Mouse (Mus musculus): ENCODE results near the gene Lrch4. TPM values are rescaled to one million over a fixed set of nuclear protein-coding genes. Genes with fewer than 3 reads are reported as not detected.

Gene Lrch4
- polyA plus RNA-seq, 1 experiment, result 29.1 TPM

DNA sequence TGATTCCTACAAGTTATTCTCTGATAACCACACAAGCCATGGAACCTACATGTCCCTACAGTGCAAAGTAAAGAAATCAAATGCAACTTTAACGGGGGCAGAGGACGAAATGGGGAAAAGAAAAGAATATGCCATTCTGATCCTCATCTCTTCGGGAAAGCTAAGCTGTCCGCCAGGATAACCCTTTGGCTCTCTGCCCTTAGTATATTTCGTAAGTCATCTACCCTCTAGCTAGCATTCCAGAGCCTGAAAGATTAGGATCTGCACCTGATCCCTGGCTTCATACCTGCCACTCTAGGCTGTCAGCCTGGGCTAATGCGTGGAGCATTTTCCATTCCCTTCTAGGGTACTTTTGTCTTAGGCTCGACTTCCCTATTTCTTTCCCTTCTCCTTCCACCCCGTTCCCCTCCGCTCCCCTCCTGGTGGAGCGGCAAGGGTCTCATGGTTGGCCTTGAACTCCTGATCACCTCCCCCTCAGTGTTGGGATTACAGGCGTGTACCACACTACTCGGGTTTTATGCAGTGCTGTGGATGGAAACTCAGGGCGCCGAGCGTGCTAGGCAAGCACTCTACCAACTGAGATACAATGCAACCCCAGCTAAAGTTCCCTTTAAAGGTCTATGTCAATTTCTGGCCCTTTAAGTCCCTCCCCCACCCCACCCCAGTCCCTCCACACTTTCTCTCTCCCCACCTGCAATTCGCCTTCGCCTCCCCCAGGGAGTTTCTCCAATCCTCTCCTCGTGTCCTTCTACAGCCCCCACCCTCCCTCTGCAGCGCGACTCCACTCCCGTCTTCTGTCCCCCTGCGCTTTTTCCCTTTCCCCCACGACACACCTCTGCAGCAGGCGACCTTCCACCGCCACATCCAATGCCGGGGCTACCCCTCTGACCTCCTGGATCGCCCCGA is 54.7 kb downstream of the Lrch4 start:
- Histone ChIP-seq H3K27ac (ENCODE audit: insufficient read depth, low read length) (no peak overlapping the region), H3K4me3 (ENCODE audit: insufficient read depth, low read length) (peak overlapping the region; percentile 57), H3K4me1 (ENCODE audit: control insufficient read depth, insufficient read depth, low read length) (no peaks in the 10 kb centered on the region)
- TF ChIP-seq POLR2A (IDR thresholded peaks at IDR 0.05; ENCODE audit: low read depth, low read length) (no peak), CTCF (IDR thresholded peaks at IDR 0.05; ENCODE audit: borderline replicate concordance, insufficient read depth, low read length) (no peak)

- Histone ChIP-seq H3K4me3 (ENCODE audit: insufficient read depth, low read length) (peak within 1 kb of the TSS; percentile 57), H3K27ac (ENCODE audit: insufficient read depth, low read length) (no peak within 1 kb of the TSS), H3K4me1 (ENCODE audit: control insufficient read depth, insufficient read depth, low read length) (no peaks in the 10 kb centered on the region)
- TF ChIP-seq POLR2A (IDR thresholded peaks at IDR 0.05; ENCODE audit: low read depth, low read length), result peak; percentile 79
- TF ChIP-seq CTCF (IDR thresholded peaks at IDR 0.05; ENCODE audit: borderline replicate concordance, insufficient read depth, low read length), result no peak
Measured at GRCm38 (mm10) chr5:137684294-137685123, 55.6 kb downstream of the Lrch4 start, which contains the start of gene Agfg2. Agfg2 (minus strand) TSS chr5:137684726.

- Histone ChIP-seq H3K27ac (ENCODE audit: insufficient read depth, low read length) (no peak overlapping the region), H3K4me3 (ENCODE audit: insufficient read depth, low read length) (no peak overlapping the region), H3K4me1 (ENCODE audit: control insufficient read depth, insufficient read depth, low read length) (no peaks in the 10 kb centered on the region)
- no peak for TF ChIP-seq CTCF (IDR thresholded peaks at IDR 0.05; ENCODE audit: borderline replicate concordance, insufficient read depth, low read length)
- TF ChIP-seq POLR2A (IDR thresholded peaks at IDR 0.05; ENCODE audit: low read depth, low read length), result no peak
Measured at GRCm38 (mm10) chr5:137685653-137686052, 56.7 kb downstream of the Lrch4 start.

- Histone ChIP-seq H3K4me1 (ENCODE audit: control insufficient read depth, insufficient read depth, low read length) (no peaks in the 10 kb centered on the region), H3K27ac (ENCODE audit: insufficient read depth, low read length) (no peak overlapping the region), H3K4me3 (ENCODE audit: insufficient read depth, low read length) (no peak overlapping the region)
- TF ChIP-seq POLR2A (IDR thresholded peaks at IDR 0.05; ENCODE audit: low read depth, low read length), result no peak
- no peak for TF ChIP-seq CTCF (IDR thresholded peaks at IDR 0.05; ENCODE audit: borderline replicate concordance, insufficient read depth, low read length)
Measured at GRCm38 (mm10) chr5:137686127-137686790, 57.3 kb downstream of the Lrch4 start.

- no peak for TF ChIP-seq CTCF (IDR thresholded peaks at IDR 0.05; ENCODE audit: borderline replicate concordance, insufficient read depth, low read length)
- TF ChIP-seq POLR2A (IDR thresholded peaks at IDR 0.05; ENCODE audit: low read depth, low read length), result no peak
- Histone ChIP-seq H3K27ac (ENCODE audit: insufficient read depth, low read length) (no peak overlapping the region), H3K4me3 (ENCODE audit: insufficient read depth, low read length) (no peak overlapping the region), H3K4me1 (ENCODE audit: control insufficient read depth, insufficient read depth, low read length) (no peaks in the 10 kb centered on the region)
Measured at GRCm38 (mm10) chr5:137689974-137690373, 61.1 kb downstream of the Lrch4 start.

DNA sequence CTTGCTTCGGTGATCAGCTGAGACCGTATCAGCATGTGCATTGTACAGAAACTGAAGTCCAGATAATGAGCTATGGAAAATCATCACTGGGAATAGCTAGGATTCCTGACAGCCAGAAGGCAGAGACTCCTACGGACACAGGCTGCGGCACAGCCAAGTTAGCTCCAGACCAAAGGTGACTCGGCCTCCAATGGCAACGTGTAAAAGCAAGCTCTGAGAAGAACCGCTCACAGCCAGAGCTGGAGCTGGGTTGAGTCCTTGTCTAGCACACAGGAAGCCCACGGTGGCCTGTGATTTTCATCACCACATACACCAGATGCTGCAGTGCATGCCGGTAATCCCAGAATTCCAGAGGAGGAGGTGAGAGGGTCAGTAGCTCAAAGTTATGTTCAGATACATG is 61.6 kb downstream of the Lrch4 start:
- TF ChIP-seq CTCF (IDR thresholded peaks at IDR 0.05; ENCODE audit: borderline replicate concordance, insufficient read depth, low read length) (no peak), POLR2A (IDR thresholded peaks at IDR 0.05; ENCODE audit: low read depth, low read length) (no peak)

More for the DNA sequence above, 61.6 kb downstream of the Lrch4 start:
- H3K4me1 ChIP-seq (ENCODE audit: control insufficient read depth, insufficient read depth, low read length), result no peaks in the 10 kb centered on the region
- no peak overlapping the region for H3K27ac ChIP-seq (ENCODE audit: insufficient read depth, low read length)
- H3K4me3 ChIP-seq (ENCODE audit: insufficient read depth, low read length), result no peak overlapping the region

Other genes with a start within 250 kb of the Lrch4 start
- gene Zan, start 152.1 kb upstream of the Lrch4 start, polyA plus RNA-seq (2011; ENCODE audit: insufficient read length, low read depth, missing spikeins), result 0.19 and 0.37 TPM in 2 replicates
- 14.6 and 16.8 TPM in 2 replicates for gene Pop7, start 126.6 kb upstream of the Lrch4 start, polyA plus RNA-seq (2011; ENCODE audit: insufficient read length, low read depth, missing spikeins)
- 12.1 and 17.7 TPM in 2 replicates for gene Gigyf1, start 110.6 kb upstream of the Lrch4 start, polyA plus RNA-seq (2011; ENCODE audit: insufficient read length, low read depth, missing spikeins)
- not detected in 2 replicates for gene Epo, start 95.9 kb upstream of the Lrch4 start, polyA plus RNA-seq (2011; ENCODE audit: insufficient read length, low read depth, missing spikeins)
- 358 and 390 TPM in 2 replicates for gene Gnb2, start 95.6 kb upstream of the Lrch4 start, polyA plus RNA-seq (2011; ENCODE audit: insufficient read length, low read depth, missing spikeins)
- not detected in 2 replicates for gene Actl6b, start 75.6 kb upstream of the Lrch4 start, polyA plus RNA-seq (2011; ENCODE audit: insufficient read length, low read depth, missing spikeins)
- gene Tfr2, start 59.3 kb upstream of the Lrch4 start, polyA plus RNA-seq (2011; ENCODE audit: insufficient read length, low read depth, missing spikeins), result 0.67 and 0.68 TPM in 2 replicates
- gene Mospd3, start 28.1 kb upstream of the Lrch4 start, polyA plus RNA-seq (2011; ENCODE audit: insufficient read length, low read depth, missing spikeins), result 35.4 and 41.3 TPM in 2 replicates
- 732 and 740 TPM in 2 replicates for gene Pcolce, start 15.3 kb upstream of the Lrch4 start, polyA plus RNA-seq (2011; ENCODE audit: insufficient read length, low read depth, missing spikeins)
- 0.60 and 0.67 TPM in 2 replicates for gene Fbxo24, start 119 bp upstream of the Lrch4 start, polyA plus RNA-seq (2011; ENCODE audit: insufficient read length, low read depth, missing spikeins)
- gene Gm20605, start 54 bp downstream of the Lrch4 start, polyA plus RNA-seq (2011; ENCODE audit: insufficient read length, low read depth, missing spikeins), result 3.0 and 3.5 TPM in 2 replicates
- 2.5 and 3.4 TPM in 2 replicates for gene Sap25, start 12.2 kb downstream of the Lrch4 start, polyA plus RNA-seq (2011; ENCODE audit: insufficient read length, low read depth, missing spikeins)
- gene Irs3, start 16.6 kb downstream of the Lrch4 start, polyA plus RNA-seq (2011; ENCODE audit: insufficient read length, low read depth, missing spikeins), result 0.22 and 0.37 TPM in 2 replicates
- 15.1 and 22.0 TPM in 2 replicates for gene Agfg2, start 55.6 kb downstream of the Lrch4 start, polyA plus RNA-seq (2011; ENCODE audit: insufficient read length, low read depth, missing spikeins)
- 5.7 and 7.0 TPM in 2 replicates for gene Nyap1, start 112.5 kb downstream of the Lrch4 start, polyA plus RNA-seq (2011; ENCODE audit: insufficient read length, low read depth, missing spikeins)
- gene Tsc22d4, start 116.6 kb downstream of the Lrch4 start, polyA plus RNA-seq (2011; ENCODE audit: insufficient read length, low read depth, missing spikeins), result 66.6 and 71.5 TPM in 2 replicates
- 11.5 and 14.6 TPM in 2 replicates for gene Ppp1r35, start 149.7 kb downstream of the Lrch4 start, polyA plus RNA-seq (2011; ENCODE audit: insufficient read length, low read depth, missing spikeins)
- 27.7 and 34.8 TPM in 2 replicates for gene Mepce, start 158.5 kb downstream of the Lrch4 start, polyA plus RNA-seq (2011; ENCODE audit: insufficient read length, low read depth, missing spikeins)
- gene Zcwpw1, start 158.7 kb downstream of the Lrch4 start, polyA plus RNA-seq (2011; ENCODE audit: insufficient read length, low read depth, missing spikeins), result 3.5 and 7.1 TPM in 2 replicates
- 0.53 TPM in 1 of 2 replicates, not detected in the other for gene Pilra, start 207.2 kb downstream of the Lrch4 start, polyA plus RNA-seq (2011; ENCODE audit: insufficient read length, low read depth, missing spikeins)
- not detected in 2 replicates for gene Pilrb1, start 229.0 kb downstream of the Lrch4 start, polyA plus RNA-seq (2011; ENCODE audit: insufficient read length, low read depth, missing spikeins)
- not detected in 2 replicates for gene Pilrb2, start 242.7 kb downstream of the Lrch4 start, polyA plus RNA-seq (2011; ENCODE audit: insufficient read length, low read depth, missing spikeins)

Data from embryonic fibroblast, embryonic 13.5 days (primary cell).